Mouse (Mus musculus): ENCODE data around the gene Fbxw11.

GRCm38 (mm10) chr11:32604663-32605062 is 37.9 kb upstream of the Fbxw11 start:
- no peak for TF ChIP-seq POLR2A (IDR thresholded peaks at IDR 0.05; ENCODE audit: low read depth, low read length)
- TF ChIP-seq CTCF (IDR thresholded peaks at IDR 0.05; ENCODE audit: extremely low read depth, insufficient read length, insufficient replicate concordance, low read depth, low read length), result no peak

All from small intestine, adult 2 months (tissue).